Mouse (Mus musculus) CH12.LX (cell line): ENCODE results near the gene Tbx1. TPM values are rescaled to one million over a fixed set of nuclear protein-coding genes. Genes with fewer than 3 reads are reported as not detected.

Experiments used
- DNase-seq: peaks from one replicate; pipeline ENCODE4 v3.0.0-alpha.2; 2013; ENCODE audit errors: extremely low read depth
- H3K27ac ChIP-seq: 2 replicates; pipeline ENCODE4 v1.5.1; 2012; ENCODE audit warnings: low read depth, mild to moderate bottlenecking, control low read depth, moderate library complexity; ENCODE audit not compliant: insufficient read depth
- H3K27me3 ChIP-seq: replicated peaks from 2 replicates; pipeline ENCODE3; 2012; ENCODE audit warnings: inconsistent platforms
- H3K36me3 ChIP-seq, 2 experiments: replicated peaks in 1 of 2; 2 replicates each; pipeline versions ENCODE3 to v1.6.1; 2012; ENCODE audit warnings: inconsistent platforms in 1 of 2, low read length in 1 of 2, mild to moderate bottlenecking in 1 of 2, mixed read lengths in 1 of 2, moderate library complexity in 1 of 2; ENCODE audit not compliant: control insufficient read depth in 1 of 2, insufficient read depth in 1 of 2
- H3K4me1 ChIP-seq, 2 experiments: 2 replicates each; pipeline ENCODE4 v1.6.1; 2012; ENCODE audit warnings: inconsistent platforms in 1 of 2, moderate library complexity in 1 of 2; ENCODE audit not compliant: insufficient read depth in 2 of 2, control insufficient read depth in 1 of 2
- H3K4me2 ChIP-seq: 2 replicates; pipeline ENCODE4 v1.6.1; 2012; ENCODE audit warnings: low read depth, mild to moderate bottlenecking, control low read depth; ENCODE audit not compliant: poor library complexity, insufficient read depth, severe bottlenecking
- H3K4me3 ChIP-seq, 3 experiments: fragments of 150-350 bp in 1 of 3; sonication (generic) in 1 of 3; replicated peaks in 1 of 3; 2 replicates each; pipeline versions ENCODE3 to v1.5.1; 2011 to 2012; ENCODE audit warnings: low read depth in 2 of 3, low read length in 2 of 3, mild to moderate bottlenecking in 2 of 3, moderate library complexity in 2 of 3, control low read depth in 1 of 3, improper control_type of control experiment in 1 of 3, inconsistent platforms in 1 of 3, mixed read lengths in 1 of 3; ENCODE audit not compliant: poor library complexity in 1 of 3
- H3K79me2 ChIP-seq: replicated peaks from 2 replicates; pipeline ENCODE4 v1.6.1; 2012; ENCODE audit warnings: mild to moderate bottlenecking, moderate library complexity; ENCODE audit not compliant: control insufficient read depth, poor library complexity, insufficient read depth, severe bottlenecking; ENCODE audit errors: extremely low read depth
- H3K9ac ChIP-seq: 2 replicates; pipeline ENCODE4 v1.6.1; 2012; ENCODE audit warnings: low read depth, mild to moderate bottlenecking, control low read depth, moderate library complexity; ENCODE audit not compliant: insufficient read depth
- H3K9me3 ChIP-seq: replicated peaks from 2 replicates; pipeline ENCODE3; 2012; ENCODE audit warnings: low read length, inconsistent platforms, mixed read lengths
- BHLHE40 ChIP-seq: IDR thresholded peaks from 2 replicates; pipeline ENCODE4 v1.6.1; 2011; ENCODE audit warnings: mild to moderate bottlenecking, low read depth, low read length, improper control_type of control experiment
- CHD1 ChIP-seq: IDR thresholded peaks from 2 replicates; pipeline ENCODE4 v1.6.1; 2012; ENCODE audit warnings: low read depth, low read length, improper control_type of control experiment, inconsistent platforms
- ELF1 ChIP-seq: IDR thresholded peaks from 2 replicates; pipeline ENCODE4 v1.6.1; 2014; ENCODE audit warnings: low read depth, mild to moderate bottlenecking, inconsistent platforms, low read length, improper control_type of control experiment
- GABPA ChIP-seq: IDR thresholded peaks from 2 replicates; pipeline ENCODE4 v1.6.1; 2012; ENCODE audit warnings: low read depth, low read length, improper control_type of control experiment, inconsistent platforms; ENCODE audit not compliant: insufficient replicate concordance
- IRF4 ChIP-seq: IDR thresholded peaks from 2 replicates; pipeline ENCODE4 v1.6.1; 2014; ENCODE audit warnings: low read depth, mild to moderate bottlenecking, inconsistent platforms, low read length, improper control_type of control experiment
- JUND ChIP-seq: conservative IDR thresholded peaks from 2 replicates; pipeline ENCODE4 v1.6.1; 2011; ENCODE audit warnings: low read depth, low read length, improper control_type of control experiment
- KAT2A ChIP-seq: IDR thresholded peaks from 2 replicates; pipeline ENCODE4 v1.6.1; 2012; ENCODE audit warnings: low read length, improper control_type of control experiment, inconsistent platforms; ENCODE audit not compliant: insufficient replicate concordance
- MAFK ChIP-seq: IDR thresholded peaks from 2 replicates; pipeline ENCODE4 v1.6.1; 2011; ENCODE audit warnings: low read length, improper control_type of control experiment; ENCODE audit not compliant: insufficient replicate concordance
- MAZ ChIP-seq: IDR thresholded peaks from 2 replicates; pipeline ENCODE4 v1.6.1; 2012; ENCODE audit warnings: low read depth, mild to moderate bottlenecking, inconsistent platforms, low read length, improper control_type of control experiment, moderate library complexity
- MYC ChIP-seq: IDR thresholded peaks from 2 replicates; pipeline ENCODE4 v1.6.1; 2011; ENCODE audit warnings: low read depth, mild to moderate bottlenecking, improper control_type of control experiment, low read length
- NELFE ChIP-seq: IDR thresholded peaks from 2 replicates; pipeline ENCODE4 v1.6.1; 2011; ENCODE audit warnings: low read depth, low read length, improper control_type of control experiment
- NRF1 ChIP-seq: IDR thresholded peaks from 2 replicates; pipeline ENCODE4 v1.6.1; 2014; ENCODE audit warnings: low read depth, mild to moderate bottlenecking, inconsistent platforms, low read length, improper control_type of control experiment, moderate library complexity
- POLR2AphosphoS2 ChIP-seq: IDR thresholded peaks from 2 replicates; pipeline ENCODE4 v1.6.1; 2011; ENCODE audit warnings: low read depth, low read length, improper control_type of control experiment
- SIN3A ChIP-seq: IDR thresholded peaks from 2 replicates; pipeline ENCODE4 v1.6.1; 2012; ENCODE audit warnings: low read length, improper control_type of control experiment, inconsistent platforms
- SMC3 ChIP-seq: IDR thresholded peaks from 2 replicates; pipeline ENCODE4 v1.6.1; 2011; ENCODE audit warnings: low read depth, low read length, improper control_type of control experiment
- TBP ChIP-seq: conservative IDR thresholded peaks from 2 replicates; pipeline ENCODE4 v1.6.1; 2011; ENCODE audit warnings: low read depth, low read length, improper control_type of control experiment
- USF1 ChIP-seq: IDR thresholded peaks from 2 replicates; pipeline ENCODE4 v1.6.1; 2014; ENCODE audit warnings: low read depth, mild to moderate bottlenecking, inconsistent platforms, low read length, improper control_type of control experiment
- USF2 ChIP-seq: conservative IDR thresholded peaks from 2 replicates; pipeline ENCODE4 v1.6.1; 2011; ENCODE audit warnings: low read depth, low read length, improper control_type of control experiment
- ZC3H11A ChIP-seq: IDR thresholded peaks from 2 replicates; pipeline ENCODE4 v1.6.1; 2012; ENCODE audit warnings: low read depth, mild to moderate bottlenecking, inconsistent platforms, low read length, improper control_type of control experiment
- dilution Hi-C: fragments of 300-500 bp; cut with MboI; formaldehyde crosslinking; loops from 2 replicates; pipeline ENCODE4 v1.14.3; 2020; ENCODE audit warnings: low sequenced_read_pairs; ENCODE audit not compliant: extremely low pct_unique_long_range_greater_than_20kb, extremely low pct_ligation_motif_present
- in situ Hi-C: fragments of 300-500 bp; cut with MboI; formaldehyde crosslinking; loops from 3 replicates; pipeline ENCODE4 v1.14.3; 2019; ENCODE audit warnings: low sequenced_read_pairs, low pct_ligation_motif_present, low pct_unique_long_range_greater_than_20kb, mixed read lengths
- polyA plus RNA-seq: library from polyadenylated mRNA; unstranded; fragments of >175 nt; gene quantifications from 2 replicates; pipeline ENCODE4 v1.2.1, GENCODE M21; 2012; ENCODE audit warnings: low read depth; ENCODE audit not compliant: insufficient read length
- total RNA-seq, 2 experiments: library from RNA; depleted of rRNA; stranded (reverse); fragments of 300-350 nt in 1 of 2; fragments of >200 nt in 1 of 2; gene quantifications; 2 replicates each; pipeline ENCODE4 v1.2.3; 2012 to 2014

The Tbx1 gene
- total and polyA plus RNA-seq, 3 experiments, result 0.04 TPM; not detected in 2

- TF ChIP-seq GABPA (no peak), MAZ (no peak), MYC (no peak), SMC3 (no peak), TBP (no peak), ELF1 (no peak), BHLHE40 (no peak), NELFE (no peak), SIN3A (no peak), MAFK (no peak), ZC3H11A (no peak), KAT2A (no peak), CHD1 (no peak), JUND (no peak), USF2 (no peak)
- TF ChIP-seq, all 38 proteins: peak for 0
- no peak for DNase-seq
- Histone ChIP-seq H3K4me2 (no peak overlapping the region), H3K27me3 (peaks cover 44% of the 10 kb centered on the region), H3K4me1 (peaks cover 8 to 22% of the 10 kb centered on the region in 2 experiments), H3K79me2 (no peaks in the 10 kb centered on the region), H3K9ac (no peak overlapping the region), H3K9me3 (no peaks in the 10 kb centered on the region), H3K4me3 (no peak overlapping the region), H3K27ac (no peak overlapping the region), H3K36me3 (no peaks in the 10 kb centered on the region)
- in situ Hi-C loops, result loop anchor here (5.0 kb wide), 1 partner anchor 171 kb away; no protein-coding TSS in a partner anchor
- dilution Hi-C loops, result no loop called here
Measured at GRCm38 (mm10) chr16:18613301-18613700, 22.8 kb upstream of the Tbx1 start.

GRCm38 (mm10) chr16:18611752-18612151 lies 21.3 kb upstream of the Tbx1 start:
- Histone ChIP-seq H3K27me3 (peaks cover 44% of the 10 kb centered on the region), H3K79me2 (no peaks in the 10 kb centered on the region), H3K36me3 (no peaks in the 10 kb centered on the region), H3K4me2 (no peak overlapping the region), H3K9ac (no peak overlapping the region), H3K9me3 (no peaks in the 10 kb centered on the region), H3K27ac (no peak overlapping the region), H3K4me1 (peaks cover 8 to 23% of the 10 kb centered on the region in 2 experiments), H3K4me3 (no peak overlapping the region)
- DNase-seq, result no peak
- TF ChIP-seq USF1, result no peak
- TF ChIP-seq IRF4, result no peak
- TF ChIP-seq NELFE, result no peak
- no peak for TF ChIP-seq POLR2AphosphoS2
- TF ChIP-seq SIN3A, result no peak
- TF ChIP-seq SMC3, result no peak
- no peak for TF ChIP-seq TBP
- no peak for TF ChIP-seq NRF1
- in situ Hi-C loops (loop anchor here (5.0 kb wide), 1 partner anchor 169 kb away; no protein-coding TSS in a partner anchor), dilution Hi-C loops (no loop called here)
